Mouse (Mus musculus): ENCODE results near the gene A230050P20Rik. TPM values are rescaled to one million over a fixed set of nuclear protein-coding genes. Genes with fewer than 3 reads are reported as not detected.

The A230050P20Rik gene
- polyA plus RNA-seq, 1 experiment = 0.29 TPM

DNA sequence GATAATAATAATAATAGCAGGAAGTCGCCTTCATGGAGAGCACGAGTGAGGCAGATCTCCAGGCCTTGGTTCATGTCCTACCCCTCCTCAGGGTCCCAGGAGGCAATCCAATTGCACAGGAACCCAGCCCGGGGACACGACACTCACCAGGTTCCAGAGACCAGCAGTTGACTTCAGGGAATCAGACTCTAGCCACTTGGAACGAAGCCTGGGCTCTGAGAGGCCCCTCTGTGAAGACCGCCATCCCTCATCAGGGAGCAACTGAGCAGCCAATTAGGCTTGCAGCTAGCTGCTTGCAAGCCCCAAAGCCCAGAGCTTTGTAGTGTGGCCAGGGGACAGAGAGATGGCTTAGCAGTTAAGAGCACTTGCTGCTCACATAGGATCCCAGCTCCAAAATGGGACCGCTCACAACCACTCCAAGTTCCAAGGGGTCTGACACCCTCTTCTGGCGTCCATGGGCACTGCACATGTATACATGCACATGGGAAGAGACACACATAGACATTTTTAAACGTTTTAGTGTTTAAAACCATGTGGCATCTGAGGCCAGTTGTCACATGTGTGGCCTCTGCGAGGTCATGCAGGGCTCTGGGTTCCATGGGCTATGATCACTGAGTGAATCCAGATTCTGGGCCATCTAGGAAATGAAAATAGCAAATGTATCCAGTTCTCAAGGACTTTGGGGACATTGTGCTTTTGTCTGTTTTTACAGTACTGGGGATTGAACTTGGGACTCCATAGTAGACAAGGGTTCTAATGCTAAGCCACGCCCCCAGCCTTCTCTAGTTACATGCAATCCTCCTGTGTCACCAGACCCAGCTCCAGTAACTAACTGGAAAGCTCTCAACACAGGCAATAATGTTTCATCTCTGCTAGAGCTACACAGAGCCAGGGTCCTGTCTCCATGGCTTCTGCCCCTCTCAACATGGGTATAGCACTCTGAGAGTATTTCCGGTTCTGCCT lies 2.0 kb downstream of the A230050P20Rik start:
- Histone ChIP-seq H3K27me3 (ENCODE audit: control insufficient read depth) (peaks cover 30% of the 10 kb centered on the region), H3K4me1 (ENCODE audit: control insufficient read depth) (peaks cover 15% of the 10 kb centered on the region), H3K4me3 (replicated peaks) (no peak overlapping the region), H3K9me3 (ENCODE audit: control insufficient read depth, low read length) (no peaks in the 10 kb centered on the region), H3K36me3 (ENCODE audit: control insufficient read depth) (peaks cover 10% of the 10 kb centered on the region; the same call in 1 of the 2 replicates)
- TF ChIP-seq GATA1 (IDR thresholded peaks at IDR 0.05; ENCODE audit: low read length) (no peak), TAL1 (IDR thresholded peaks at IDR 0.05; ENCODE audit: low read length) (no peak)

DNA sequence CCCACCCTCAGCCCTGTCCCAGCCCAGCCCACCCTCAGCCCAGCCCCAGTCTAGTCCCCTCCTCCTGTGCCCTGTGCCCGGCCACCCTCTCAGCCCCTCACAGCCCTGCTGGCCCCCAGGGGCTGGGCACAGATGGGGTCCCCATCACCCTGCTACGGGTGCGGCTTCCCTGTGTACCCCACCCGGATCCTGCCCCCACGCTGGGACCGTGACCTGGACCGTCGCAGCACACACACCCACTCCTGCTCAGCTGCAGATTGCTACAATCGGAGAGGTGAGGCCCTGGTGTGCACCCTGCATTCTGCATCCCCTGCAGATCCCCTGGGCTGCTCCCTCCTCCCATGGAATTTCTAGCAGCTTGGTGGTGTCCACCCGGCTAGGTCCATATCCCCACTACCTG lies 4.5 kb downstream of the A230050P20Rik start:
- peaks cover 10% of the 10 kb centered on the region; the same call in 1 of the 2 replicates for H3K36me3 ChIP-seq (ENCODE audit: control insufficient read depth)
- H3K4me1 ChIP-seq (ENCODE audit: control insufficient read depth) = peaks cover 32% of the 10 kb centered on the region
- H3K9me3 ChIP-seq (ENCODE audit: control insufficient read depth, low read length) = no peaks in the 10 kb centered on the region

DNA sequence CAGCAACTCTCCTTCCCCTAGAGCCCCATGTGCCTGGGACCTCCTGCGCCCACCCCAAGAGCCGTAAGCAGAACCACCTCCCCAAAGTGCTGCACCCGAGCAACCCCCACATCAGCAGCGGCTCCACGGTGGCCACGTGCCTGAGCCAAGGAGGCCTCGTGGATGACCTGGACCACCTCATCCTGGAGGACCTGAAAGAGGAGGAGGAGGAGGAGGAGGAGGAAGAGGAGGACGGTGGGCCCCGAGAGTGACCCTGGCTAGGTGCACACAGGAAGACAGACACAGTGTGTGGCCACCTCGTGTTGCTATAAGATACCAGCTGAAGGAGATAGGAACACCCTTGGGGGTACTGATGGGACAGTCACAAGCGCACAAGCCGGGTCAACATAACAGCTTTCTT lies 5.1 kb downstream of the A230050P20Rik start:
- Histone ChIP-seq H3K27me3 (ENCODE audit: control insufficient read depth) (peaks cover 17% of the 10 kb centered on the region), H3K9me3 (ENCODE audit: control insufficient read depth, low read length) (no peaks in the 10 kb centered on the region), H3K4me1 (ENCODE audit: control insufficient read depth) (peaks cover 35% of the 10 kb centered on the region), H3K4me3 (replicated peaks) (no peak overlapping the region), H3K36me3 (ENCODE audit: control insufficient read depth) (peaks cover 10% of the 10 kb centered on the region; the same call in 1 of the 2 replicates)
- no peak for TF ChIP-seq TAL1 (IDR thresholded peaks at IDR 0.05; ENCODE audit: low read length)
- TF ChIP-seq GATA1 (IDR thresholded peaks at IDR 0.05; ENCODE audit: low read length) = no peak

More for the DNA sequence above, 4.5 kb downstream of the A230050P20Rik start:
- Histone ChIP-seq H3K27me3 (ENCODE audit: control insufficient read depth) (peaks cover 21% of the 10 kb centered on the region), H3K4me3 (replicated peaks) (no peak overlapping the region)
- TF ChIP-seq GATA1 (IDR thresholded peaks at IDR 0.05; ENCODE audit: low read length) = no peak
- TF ChIP-seq TAL1 (IDR thresholded peaks at IDR 0.05; ENCODE audit: low read length) = no peak

DNA sequence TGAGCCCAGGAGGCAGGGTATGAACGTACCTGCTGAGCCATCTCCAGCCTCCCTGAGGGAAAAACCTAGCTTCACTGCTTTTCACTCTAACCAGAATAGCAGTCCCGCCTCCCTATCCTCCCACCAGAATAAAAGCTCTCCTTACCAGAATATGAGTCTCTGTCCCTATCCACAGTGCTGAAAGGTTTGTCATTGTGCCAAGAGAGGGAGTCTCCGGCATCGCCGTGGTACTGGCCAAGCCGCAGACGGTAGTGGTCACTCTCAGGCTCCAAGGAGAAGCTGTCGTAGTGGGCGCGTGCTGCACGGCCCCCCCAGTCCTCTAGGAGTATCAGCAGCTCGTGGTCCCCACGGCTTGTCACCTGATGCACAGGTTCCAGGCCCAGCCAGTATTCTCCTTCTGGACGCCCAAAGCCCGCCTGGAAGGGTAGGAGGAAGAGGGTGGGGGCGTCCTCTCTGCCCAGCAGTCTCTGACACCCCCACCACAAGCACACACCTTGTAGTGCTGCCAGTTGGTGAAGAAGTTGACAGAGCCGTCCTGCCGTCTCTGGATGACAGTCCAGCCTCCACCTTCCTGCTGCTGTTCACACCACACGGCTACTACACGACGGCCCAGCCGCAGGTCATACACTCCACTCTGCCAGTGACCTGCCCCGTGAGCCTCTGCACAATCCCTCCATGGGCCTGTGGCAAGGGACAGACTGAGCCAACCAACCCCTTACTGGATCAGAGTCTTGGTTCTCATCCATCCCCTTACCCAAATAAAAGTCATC lies 6.8 kb downstream of the A230050P20Rik start:
- Histone ChIP-seq H3K36me3 (ENCODE audit: control insufficient read depth) (peaks cover 10% of the 10 kb centered on the region; the same call in 1 of the 2 replicates), H3K4me3 (replicated peaks) (no peak overlapping the region), H3K27me3 (ENCODE audit: control insufficient read depth) (peaks cover 2% of the 10 kb centered on the region; the same call in 1 of the 2 replicates), H3K9me3 (ENCODE audit: control insufficient read depth, low read length) (no peaks in the 10 kb centered on the region), H3K4me1 (ENCODE audit: control insufficient read depth) (peaks cover 40% of the 10 kb centered on the region)
- TF ChIP-seq GATA1 (IDR thresholded peaks at IDR 0.05; ENCODE audit: low read length) (no peak), TAL1 (IDR thresholded peaks at IDR 0.05; ENCODE audit: low read length) (no peak)

DNA sequence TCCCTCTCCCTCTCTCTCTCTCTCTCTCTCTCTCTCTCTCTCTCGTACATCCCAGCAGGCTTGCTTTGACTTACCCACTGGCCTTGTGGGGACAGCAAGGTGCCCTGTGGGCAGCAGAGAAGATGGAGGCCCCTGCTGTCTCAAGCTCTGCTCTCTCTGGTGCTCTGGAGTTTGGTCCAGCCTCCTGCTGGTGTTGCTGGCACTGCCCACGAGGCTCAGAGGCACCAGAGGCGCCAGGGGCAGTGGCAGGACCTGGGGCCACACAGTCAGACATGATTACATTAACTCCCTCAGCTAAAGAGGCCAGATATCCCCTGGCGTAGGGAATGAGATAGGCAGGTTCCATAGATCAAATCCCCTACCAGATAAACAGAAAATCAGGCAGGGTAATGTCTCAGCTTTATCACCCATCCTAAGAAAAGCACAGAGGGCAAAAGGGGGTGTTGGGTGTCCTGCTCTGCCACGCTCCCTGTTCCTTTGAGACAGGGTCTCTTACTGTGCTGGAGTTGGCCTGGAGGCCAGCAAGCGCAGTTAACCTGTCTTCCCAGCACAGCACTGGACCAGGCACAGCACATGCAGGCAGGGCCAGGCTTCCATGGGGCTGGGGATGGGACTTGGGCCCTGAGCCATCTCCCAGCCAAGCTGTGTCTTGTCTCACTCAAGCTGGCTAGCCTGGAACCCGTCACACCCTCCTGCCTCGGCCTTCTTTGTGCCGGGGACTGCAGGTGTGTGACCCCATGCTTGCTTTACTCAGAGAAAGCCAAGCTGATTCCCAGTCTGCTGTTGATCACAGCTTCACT lies 8.1 kb downstream of the A230050P20Rik start:
- Histone ChIP-seq H3K4me3 (replicated peaks) (no peak overlapping the region), H3K27me3 (ENCODE audit: control insufficient read depth) (no peaks in the 10 kb centered on the region), H3K4me1 (ENCODE audit: control insufficient read depth) (peaks cover 40% of the 10 kb centered on the region), H3K9me3 (ENCODE audit: control insufficient read depth, low read length) (no peaks in the 10 kb centered on the region), H3K36me3 (ENCODE audit: control insufficient read depth) (peaks cover 10% of the 10 kb centered on the region; the same call in 1 of the 2 replicates)
- TF ChIP-seq GATA1 (IDR thresholded peaks at IDR 0.05; ENCODE audit: low read length) (no peak), TAL1 (IDR thresholded peaks at IDR 0.05; ENCODE audit: low read length) (no peak)

DNA sequence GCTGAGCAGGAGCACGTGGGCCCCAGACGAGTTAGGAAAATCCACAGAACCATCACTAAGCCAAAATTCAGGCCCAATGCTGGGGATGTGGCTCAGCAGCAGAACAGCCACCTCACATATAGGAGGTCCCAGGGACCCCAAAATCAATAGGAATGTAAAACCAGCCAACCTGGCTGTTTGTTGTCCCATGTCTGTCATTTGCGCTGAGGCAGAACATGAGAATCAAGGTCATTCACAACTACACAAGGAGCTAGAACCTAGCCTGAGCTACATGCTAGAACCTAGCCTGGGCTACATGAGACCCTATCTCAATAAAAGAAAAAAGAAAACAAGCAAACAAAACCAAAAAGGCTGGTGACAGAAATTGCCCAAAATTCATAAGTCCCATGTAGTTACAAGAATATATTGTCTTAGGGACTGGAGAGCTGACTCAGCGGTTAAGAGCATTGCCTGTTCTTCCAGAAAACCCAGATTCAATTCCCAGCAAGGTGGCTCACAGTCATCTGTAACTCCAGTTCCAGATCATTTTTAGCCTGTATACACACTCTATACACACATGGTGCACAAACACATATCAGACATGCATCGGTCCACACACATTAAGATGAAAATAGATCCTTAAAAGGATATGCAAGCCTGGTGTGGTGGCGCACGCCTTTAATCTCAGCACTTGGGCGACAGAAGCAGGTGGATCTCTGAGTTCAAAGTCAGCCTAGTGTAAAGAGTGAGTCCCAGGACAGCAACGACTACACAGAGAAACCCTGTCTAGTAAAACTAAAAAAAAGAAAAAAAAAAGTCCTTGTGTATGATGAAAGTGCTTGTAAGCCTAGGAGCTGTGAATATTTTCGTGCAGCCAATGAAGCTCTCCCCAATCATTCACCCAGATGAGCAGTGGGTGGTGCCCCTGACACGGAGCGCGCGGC lies 8.9 kb downstream of the A230050P20Rik start:
- TF ChIP-seq GATA1 (IDR thresholded peaks at IDR 0.05; ENCODE audit: low read length) (no peak), TAL1 (IDR thresholded peaks at IDR 0.05; ENCODE audit: low read length) (no peak)
- Histone ChIP-seq H3K4me3 (replicated peaks) (peak overlapping the region; percentile 68), H3K4me1 (ENCODE audit: control insufficient read depth) (peaks cover 40% of the 10 kb centered on the region), H3K36me3 (ENCODE audit: control insufficient read depth) (peaks cover 10% of the 10 kb centered on the region; the same call in 1 of the 2 replicates), H3K9me3 (ENCODE audit: control insufficient read depth, low read length) (no peaks in the 10 kb centered on the region), H3K27me3 (ENCODE audit: control insufficient read depth) (no peaks in the 10 kb centered on the region)

DNA sequence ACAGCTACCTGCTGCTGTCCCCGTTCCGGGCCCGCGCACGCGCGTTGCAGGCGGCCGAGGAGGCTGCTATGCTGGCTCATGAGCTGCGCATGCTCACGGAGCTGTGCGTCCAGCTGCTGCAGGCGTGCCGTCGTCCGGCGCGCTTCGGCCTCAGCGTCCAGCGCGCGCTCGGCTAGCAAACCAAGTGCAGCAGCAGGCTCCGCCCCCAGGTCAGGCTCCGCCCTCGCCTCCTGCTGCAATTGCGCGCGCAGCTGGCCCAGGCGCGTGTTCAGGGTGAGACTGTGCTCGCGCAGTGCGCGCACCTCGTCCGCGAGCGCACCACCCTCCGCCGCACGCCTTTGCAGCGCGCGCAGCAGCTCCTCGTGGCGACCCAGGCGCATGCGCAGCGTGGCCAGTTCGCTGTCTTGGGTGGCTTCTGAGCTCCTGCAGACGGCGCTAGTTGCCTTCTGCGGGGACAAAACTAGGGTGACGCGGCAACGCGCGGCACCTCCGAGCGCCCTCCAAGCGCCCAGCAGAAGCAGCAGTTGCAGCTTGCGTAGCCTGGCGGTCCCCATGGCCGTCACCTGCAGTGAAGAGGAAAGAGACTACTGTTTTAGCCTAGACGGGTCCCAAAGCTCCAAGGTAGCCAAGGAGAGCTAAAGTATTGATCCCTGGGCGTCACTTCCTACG lies 9.7 kb downstream of the A230050P20Rik start:
- Histone ChIP-seq H3K27me3 (ENCODE audit: control insufficient read depth) (no peaks in the 10 kb centered on the region), H3K36me3 (ENCODE audit: control insufficient read depth) (peaks cover 5% of the 10 kb centered on the region; the same call in 1 of the 2 replicates), H3K4me3 (replicated peaks) (peak overlapping the region; percentile 68), H3K4me1 (ENCODE audit: control insufficient read depth) (peaks cover 37% of the 10 kb centered on the region), H3K9me3 (ENCODE audit: control insufficient read depth, low read length) (no peaks in the 10 kb centered on the region)
- TF ChIP-seq TAL1 (IDR thresholded peaks at IDR 0.05; ENCODE audit: low read length) (no peak), GATA1 (IDR thresholded peaks at IDR 0.05; ENCODE audit: low read length) (no peak)

Data from erythroblast, embryonic 14.5 days (primary cell).